Mouse (Mus musculus) bone marrow, adult 2 months (tissue): Measurements from ENCODE around the gene C1qtnf5.

Experiments
- CTCF ChIP-seq: fragments of 200-500 bp; IDR thresholded peaks from 2 replicates; pipeline ENCODE4 v1.5.1; 2011; ENCODE audit warnings: low read length, control low read depth; ENCODE audit not compliant: control insufficient read depth, insufficient read depth
- POLR2A ChIP-seq: fragments of 200-500 bp; IDR thresholded peaks from 2 replicates; pipeline ENCODE4 v1.6.1; 2011; ENCODE audit warnings: low read depth, mild to moderate bottlenecking, control low read depth, low read length, borderline replicate concordance; ENCODE audit not compliant: control insufficient read depth

GRCm38 (mm10) chr9:44129633-44130032, 22.6 kb downstream of the C1qtnf5 start:
- TF ChIP-seq CTCF: no peak
- no peak for TF ChIP-seq POLR2A
